Comparison of ENCODE assay signal across 11 mouse cellular contexts in genomic region chr1:71807586-71807985, GRCm38 (mm10).
DNase-seq lines count a peak whose midpoint lies in the region.
"Had no signal": no experiment of that assay in that cellular context is flagged by ENCODE, and none has a peak within 500 bp of the region (broad histone marks: within the 10 kb centered on the region; RNA-seq: fewer than 3 reads in every experiment).

No protein-coding gene starts in this region.

- DNase-seq in adrenal gland, adult 2 months = peak; percentile 10
- DNase-seq in adrenal gland, adult 18-20 months (ENCODE audit: low spot score in 2 of 2) = no peak
- DNase-seq in layer of hippocampus, adult 18-20 months (ENCODE audit: low spot score in 2 of 2) = peak; percentile 3 to 17
- DNase-seq in layer of hippocampus, adult 11-12 months (ENCODE audit: low spot score) = no peak
- DNase-seq in heart, adult 9 months (ENCODE audit: low spot score in 2 of 2) = peak; percentile 31 to 44
- peak; percentile 33 for DNase-seq in lung, postnatal 25 days (ENCODE audit: low spot score)
- no peak for DNase-seq in testis, postnatal 14 days (ENCODE audit: low spot score)
- DNase-seq in ovary, postnatal 14 days (ENCODE audit: low spot score) = no peak
- DNase-seq: adrenal gland, postnatal 25 days; cerebellum, adult 9-10 months; thymus, adult 18-20 months had no signal

Comparison
In these comparisons a context has a peak if more than half of its experiments do, and no peak if none do; other contexts are left out.
1. DNase-seq: peak in adrenal gland, adult 2 months (single experiment), layer of hippocampus, adult 18-20 months (2 of 2), heart, adult 9 months (2 of 2) and lung, postnatal 25 days (single experiment); none in adrenal gland, adult 18-20 months (0 of 2), layer of hippocampus, adult 11-12 months (single experiment), testis, postnatal 14 days (single experiment) and ovary, postnatal 14 days (single experiment).